Mouse (Mus musculus): Measurements from ENCODE around the gene Dynll1.
"Not testable (repeated sequence)": the region's sequence is repeated elsewhere in the genome, so short reads cannot be mapped to it uniquely, and the experiment has no call there.

Gene Dynll1

DNA sequence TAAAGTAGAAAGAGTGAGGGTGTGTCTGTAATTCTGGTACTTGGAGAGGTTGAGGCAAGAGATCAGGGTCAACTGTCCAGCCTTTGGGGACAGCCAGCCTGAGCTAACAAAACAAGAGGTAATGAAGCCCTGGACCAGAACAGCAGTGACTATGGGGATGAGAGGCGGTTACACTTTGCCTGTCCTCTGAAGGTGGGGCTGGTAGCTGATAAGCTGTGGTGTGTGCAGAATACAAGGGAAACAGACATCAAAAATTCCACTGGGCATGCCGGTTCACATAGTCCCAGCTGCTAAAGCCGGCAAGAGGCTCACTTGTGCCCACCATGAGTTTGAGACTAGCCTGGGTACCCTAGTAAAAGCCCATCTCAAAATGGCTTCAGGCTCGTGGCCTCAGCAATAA, 11.6 kb upstream of the Dynll1 start:
- DNase-seq: no peak

DNA sequence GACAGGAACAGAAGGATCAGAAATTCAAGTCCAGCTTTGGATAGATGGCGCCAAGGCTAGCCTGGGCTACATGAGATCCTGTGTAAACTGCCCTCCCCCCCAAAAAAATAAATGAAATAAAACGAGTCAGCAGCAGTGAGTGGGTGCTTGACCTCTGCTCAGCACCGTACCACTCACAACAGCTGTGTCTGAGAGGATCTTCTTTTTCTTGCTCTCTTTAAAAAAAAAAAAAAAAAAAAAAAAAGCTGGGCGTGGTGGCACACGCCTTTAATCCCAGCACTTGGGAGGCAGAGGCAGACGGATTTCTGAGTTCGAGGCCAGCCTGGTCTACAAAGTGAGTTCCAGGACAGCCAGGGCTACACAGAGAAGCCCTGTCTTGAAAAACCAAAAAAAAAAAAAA, 1.4 kb upstream of the Dynll1 start:
- DNase-seq: not testable (repeated sequence)

DNA sequence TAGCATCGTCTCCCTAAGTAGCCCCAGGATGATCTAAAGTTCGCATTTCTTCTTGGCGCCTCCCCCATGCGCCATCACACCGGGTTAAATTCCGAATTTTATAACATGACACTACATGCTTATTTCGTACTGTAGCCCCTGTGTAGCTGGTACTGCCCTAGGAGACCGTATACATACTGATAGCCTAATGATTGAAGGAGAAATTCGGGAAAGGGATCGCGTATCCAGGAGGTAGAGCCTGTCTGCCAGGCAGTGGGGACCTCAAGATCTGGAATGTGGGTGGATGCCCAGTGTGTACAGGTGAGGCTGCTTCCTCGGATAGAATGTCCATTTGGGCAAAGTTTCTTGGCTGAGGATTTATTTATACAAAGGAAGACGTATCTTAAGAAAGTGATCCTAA, 816 bp upstream of the Dynll1 start:
- no peak for DNase-seq

DNA sequence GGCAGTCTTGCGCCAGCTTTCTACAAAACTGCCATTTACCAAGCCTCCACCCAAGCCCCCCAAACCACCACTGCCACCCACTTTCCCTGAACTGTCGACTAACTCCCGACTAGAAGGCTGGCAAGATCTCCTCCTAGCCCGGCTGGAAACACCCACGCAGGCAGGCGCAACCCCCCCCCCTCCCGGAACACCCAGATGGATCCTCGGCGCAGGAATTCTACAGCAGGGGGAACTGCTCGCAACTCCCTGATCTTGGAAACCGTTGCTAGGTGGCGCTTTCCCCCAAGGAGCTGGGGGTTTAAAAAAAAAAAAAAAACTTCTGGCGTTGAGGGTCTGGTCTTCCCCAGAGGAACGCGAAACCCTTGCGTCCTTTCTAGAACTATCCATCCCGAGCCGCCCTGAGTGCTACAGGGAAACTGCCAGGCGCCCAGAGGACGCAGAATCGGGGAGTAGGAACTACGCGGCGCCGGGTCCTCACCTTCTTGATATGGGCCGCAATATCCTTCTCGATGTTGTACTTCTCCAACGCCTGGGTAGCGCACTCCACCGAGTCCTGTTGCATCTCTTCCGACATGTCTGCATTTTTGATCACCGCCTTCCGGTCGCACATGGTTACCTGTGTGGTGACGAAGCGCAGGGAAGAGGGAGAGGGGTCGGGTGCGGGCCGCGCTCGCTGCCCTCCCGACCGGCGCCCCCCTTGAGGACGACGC, 609 bp downstream of the Dynll1 start:
- peak; percentile 70 to 77 for DNase-seq

DNA sequence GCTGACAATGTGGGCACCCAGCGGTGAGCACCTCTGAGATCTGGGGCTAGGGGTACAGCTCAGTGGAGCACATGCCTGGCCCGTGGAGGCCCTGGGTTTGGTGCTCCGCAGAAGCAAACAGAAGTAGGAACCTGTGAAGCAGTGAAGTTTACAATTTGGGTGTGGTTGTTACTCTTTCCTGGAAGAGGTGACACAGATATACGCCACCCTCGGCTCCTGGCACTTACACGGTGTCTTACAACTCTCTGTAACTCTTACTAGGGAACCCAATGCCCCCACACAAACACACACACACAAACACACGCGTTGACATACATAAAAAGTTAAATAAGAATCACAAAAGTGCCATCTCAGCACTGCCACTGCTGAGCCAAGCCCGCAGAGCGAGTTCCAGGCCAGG, 4.5 kb downstream of the Dynll1 start:
- DNase-seq: no peak

DNA sequence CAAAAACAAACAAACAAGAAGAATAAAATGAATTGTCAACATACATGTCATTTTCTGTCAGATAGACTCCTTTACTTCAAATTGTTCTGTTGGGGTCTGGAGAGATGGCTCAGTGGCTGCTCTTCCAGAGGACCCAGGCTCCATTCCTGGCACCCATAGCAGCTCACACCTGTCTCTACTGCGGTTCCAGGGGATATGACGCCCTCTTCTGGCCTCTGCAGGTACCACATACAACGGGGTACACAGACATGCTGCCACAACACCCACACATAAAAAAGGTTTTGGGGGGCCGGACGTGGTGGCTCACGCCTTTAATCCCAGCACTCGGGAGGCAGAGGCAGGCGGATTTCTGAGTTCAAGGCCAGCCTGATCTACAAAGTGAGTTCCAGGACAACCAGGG, 6.6 kb downstream of the Dynll1 start:
- DNase-seq: no peak

DNA sequence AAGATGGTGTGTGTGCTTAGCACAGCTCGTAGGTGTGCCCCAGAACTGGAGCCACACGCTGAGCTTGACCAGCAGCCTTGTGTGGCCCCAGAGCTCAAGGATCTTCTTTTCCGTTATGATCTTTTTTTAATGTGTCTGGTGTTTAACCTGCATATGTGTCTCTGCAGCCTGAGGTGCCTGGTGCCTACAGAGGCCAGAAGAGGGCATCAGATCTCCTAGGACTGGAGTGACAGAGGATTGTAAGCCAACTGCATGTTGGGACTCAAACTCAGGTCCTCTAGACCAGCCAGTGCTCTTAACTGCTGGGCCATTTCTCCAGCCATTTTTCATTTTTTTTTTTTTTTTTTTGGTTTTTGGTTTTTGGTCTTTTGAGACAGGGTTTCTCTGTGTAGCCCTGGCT, 16.1 kb downstream of the Dynll1 start:
- DNase-seq: peak in 1 of 2 experiments; percentile 34

DNA sequence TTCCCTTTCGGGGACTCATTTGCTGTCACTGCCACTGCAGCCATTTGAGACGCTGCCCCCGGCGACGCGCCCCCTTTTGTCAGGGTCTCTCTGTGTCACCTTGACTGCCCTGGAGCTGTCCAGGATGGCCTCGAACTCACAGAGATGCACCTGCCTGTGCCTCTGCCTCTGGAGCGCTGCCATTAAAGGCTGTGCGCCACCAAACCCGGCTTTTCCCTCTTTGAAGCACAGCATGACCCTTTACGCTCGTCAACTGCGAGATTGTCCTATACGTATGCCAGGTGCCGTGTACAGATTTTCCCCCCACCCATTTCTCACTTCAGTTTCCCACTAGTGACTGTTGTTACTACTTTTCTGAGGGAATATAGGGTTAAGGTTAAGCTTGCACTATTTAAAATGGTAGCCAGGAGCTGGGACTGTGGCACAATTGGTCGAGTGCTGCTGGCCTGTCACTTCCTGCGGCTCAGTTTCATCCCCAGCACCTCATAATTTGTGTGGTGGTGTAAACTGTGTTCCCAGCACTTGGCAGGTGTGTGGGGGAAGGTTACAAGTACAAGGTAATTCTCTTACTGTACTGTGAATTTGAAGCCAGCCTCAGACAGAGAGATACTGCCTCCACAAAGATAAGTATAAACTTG, 20.6 kb downstream of the Dynll1 start:
- peak in 1 of 2 experiments; percentile 51 for DNase-seq

DNA sequence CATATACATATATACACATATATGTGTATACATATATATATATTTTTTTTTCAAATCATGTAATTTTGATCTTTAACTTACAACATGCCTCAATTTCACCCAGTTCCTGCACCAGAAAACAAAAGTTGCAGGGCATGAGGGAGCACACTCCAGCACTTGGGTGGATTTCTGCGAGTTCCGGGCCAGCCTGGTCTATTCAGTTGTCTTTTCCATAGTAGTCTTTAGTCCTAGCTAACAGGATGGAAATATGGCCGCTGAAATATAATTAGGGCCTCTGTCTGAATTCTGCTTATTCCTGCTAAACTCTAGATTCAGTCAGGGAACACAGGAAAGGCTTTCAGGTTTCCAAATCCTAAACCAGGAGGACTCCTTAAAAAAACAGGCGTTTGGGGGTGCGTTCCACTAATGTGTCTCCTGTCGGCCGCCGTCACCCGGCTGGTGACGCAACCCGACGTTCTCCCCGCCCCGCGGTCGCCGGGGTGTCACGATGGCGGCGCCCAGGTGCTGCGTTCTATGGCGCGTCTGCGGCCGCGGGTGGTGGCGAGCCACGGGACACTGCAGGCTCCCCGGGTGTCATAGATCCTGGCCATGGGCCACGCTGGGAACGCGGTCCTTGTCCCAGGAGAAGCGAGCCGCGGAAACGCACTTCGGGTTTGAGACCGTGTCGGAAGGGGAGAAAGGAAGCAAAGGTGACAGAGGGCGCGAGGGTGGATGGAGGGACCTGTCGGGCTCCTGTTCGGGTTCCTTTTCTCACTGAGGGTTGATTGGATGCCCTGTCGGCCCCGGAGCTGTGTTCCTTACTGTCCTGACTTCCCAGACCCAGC, 21.4 kb downstream of the Dynll1 start, which contains the start of gene Coq5:
Coq5 (plus strand) TSS at position 441 of the 824 bp plus-strand sequence.
- peak; percentile 86 to 94 for DNase-seq

DNA sequence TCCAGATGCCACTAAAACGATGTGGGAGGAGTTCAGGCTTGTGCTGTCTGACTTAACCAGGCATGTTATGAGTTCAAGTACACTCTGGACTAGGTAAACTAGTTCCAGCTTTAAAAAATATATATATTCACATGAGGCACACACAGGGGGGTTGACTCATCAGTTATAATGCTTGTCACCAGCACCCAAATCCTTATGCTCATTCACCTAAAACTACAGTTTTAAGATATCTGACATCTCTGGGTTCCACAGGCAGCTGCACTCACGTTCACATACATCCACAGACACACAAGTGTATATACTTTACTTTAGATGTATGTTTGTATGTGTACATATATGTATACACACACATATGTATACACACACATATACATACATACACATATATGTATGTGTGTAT, 22.0 kb downstream of the Dynll1 start:
- no peak for DNase-seq

DNA sequence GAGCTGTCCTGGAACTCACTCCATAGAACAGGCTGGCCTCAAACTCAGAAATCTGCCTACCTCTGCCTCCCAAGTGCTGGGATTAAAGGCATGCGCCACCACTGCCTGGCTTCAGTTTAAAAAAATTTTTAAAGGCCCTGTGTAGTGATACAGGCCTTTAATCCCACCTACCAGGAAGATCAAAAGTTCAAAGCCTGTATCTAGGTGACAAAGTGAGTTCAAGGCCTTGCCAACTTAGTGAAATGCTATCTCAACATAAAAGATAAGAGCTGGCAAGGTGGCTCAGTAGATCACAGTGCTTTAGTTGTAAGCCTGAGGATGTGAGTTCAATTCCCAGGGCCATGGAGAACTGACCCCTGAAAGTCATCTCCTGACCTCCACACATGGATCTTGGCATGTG, 22.7 kb downstream of the Dynll1 start:
- DNase-seq: no peak

DNA sequence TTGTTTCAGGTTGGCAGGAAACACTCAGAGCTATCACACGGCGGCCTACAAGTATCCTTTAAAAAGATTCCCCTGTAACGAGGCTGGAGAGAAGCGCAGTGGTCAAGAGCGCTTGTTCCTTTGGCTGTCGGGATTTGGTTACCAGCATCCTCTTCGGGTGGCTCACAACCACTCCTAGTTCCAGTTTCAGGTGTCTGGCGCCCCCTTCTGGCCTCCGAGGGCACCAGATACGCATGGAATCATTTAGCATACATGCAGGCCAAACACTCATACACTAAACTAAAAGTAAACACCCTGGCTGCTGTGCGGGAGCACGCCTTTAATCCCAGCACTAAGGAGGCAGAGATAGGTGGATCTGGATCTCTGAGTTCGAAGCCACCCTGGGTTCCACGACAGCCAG, 24.8 kb downstream of the Dynll1 start:
- DNase-seq: peak in 1 of 2 experiments; percentile 67

DNA sequence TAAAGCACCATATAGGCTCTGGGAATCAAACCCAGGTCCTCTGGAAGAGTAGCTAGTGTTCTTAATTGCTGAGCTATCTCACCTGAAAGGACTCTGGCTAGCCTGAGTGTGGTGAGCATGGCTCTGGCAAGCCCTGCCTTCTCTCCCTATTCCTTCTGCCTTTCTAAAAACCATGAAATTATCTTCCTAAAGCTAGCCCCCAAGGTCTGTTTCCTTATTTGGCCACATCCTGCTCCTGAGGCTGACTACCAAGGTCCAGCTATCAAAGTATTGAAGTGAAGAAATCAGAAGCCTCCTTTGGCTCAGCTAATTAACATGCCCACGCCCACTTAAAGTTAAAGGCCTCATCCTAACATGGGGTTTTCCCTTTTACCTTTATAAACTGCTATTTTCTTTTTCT, 26.0 kb downstream of the Dynll1 start:
- no peak for DNase-seq

DNA sequence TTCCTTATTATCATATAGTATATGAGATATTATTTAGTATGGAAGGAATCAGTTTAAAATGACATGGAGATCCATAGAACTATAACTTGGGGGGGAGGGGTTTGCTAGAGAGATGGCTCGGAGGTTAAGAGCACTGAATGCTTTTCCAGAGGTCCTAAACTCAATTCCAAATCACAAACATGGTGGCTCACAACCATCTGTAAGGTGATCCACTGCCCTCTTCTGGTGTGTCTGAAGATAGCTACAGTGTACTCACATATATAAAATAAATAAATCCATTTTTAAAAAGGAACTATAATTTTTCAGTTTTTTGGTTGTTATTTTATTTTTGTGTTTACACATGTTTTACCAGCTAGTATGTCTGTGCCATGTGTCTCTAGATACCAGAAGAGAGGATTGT, 26.4 kb downstream of the Dynll1 start:
- DNase-seq: no peak

DNA sequence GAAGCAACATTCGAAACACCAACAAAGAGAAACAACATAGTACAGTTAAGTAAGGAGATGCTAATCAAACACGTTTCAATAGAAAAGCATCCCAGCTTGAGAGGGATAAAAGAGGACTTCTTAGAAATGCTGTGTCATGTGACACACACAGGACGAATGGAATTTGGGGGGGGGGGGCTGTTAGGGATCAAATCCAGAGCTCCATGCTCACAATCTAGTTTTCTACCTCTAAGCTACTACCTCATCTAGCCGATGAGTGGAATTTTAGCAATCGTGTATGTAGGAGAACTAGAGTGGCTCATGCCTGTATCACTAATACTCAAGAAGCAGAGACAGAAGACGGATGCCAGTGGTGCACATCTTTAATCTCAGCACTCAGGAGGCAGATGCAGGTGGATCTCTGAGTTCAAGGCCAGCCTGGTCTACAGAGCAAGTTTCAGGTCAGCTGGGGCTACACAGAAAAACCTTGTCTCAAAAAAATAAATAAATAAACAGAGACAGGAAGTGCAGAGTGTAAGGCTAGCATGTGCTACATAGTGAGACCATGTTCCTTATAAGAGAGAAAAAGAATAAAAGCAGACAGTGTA, 27.2 kb downstream of the Dynll1 start:
- DNase-seq: no peak

DNA sequence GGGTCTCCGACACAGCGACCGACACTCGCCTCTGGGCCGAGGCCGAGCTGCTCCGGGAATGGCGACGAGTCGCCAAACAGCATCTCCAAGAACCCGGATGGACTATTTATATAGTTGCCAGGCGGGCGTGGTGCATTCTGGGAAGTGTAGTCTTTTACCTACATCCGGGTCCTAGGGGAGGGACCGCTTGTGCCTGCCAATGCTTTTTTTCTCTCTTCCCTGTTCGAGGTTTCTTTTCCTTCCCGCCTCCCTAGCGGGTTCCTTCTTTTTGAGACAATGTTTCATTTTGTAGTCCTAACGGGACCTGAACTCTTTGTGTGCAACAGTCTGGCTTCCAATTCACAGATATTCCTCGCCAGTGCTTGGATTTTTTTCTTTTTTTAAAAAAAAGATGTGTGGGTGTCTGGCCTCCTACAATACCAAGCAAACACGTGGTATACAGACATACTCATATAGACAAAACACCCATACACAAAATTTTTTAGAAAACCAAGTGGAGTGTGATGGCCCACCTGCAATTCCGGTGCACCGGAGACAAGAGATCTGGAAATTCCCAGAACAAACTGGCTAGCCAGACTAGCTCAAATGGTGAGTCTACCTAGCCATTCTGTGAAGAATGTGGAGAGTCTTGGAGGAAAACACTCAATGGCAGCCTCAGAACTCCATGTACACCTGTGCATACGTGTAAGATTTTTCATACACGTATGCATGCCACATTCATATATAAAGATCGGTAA, 27.8 kb downstream of the Dynll1 start, which contains the start of gene Rnf10:
Rnf10 (minus strand) TSS at position 87 of the 737 bp plus-strand sequence.
- peak; percentile 96 to 98 for DNase-seq

DNA sequence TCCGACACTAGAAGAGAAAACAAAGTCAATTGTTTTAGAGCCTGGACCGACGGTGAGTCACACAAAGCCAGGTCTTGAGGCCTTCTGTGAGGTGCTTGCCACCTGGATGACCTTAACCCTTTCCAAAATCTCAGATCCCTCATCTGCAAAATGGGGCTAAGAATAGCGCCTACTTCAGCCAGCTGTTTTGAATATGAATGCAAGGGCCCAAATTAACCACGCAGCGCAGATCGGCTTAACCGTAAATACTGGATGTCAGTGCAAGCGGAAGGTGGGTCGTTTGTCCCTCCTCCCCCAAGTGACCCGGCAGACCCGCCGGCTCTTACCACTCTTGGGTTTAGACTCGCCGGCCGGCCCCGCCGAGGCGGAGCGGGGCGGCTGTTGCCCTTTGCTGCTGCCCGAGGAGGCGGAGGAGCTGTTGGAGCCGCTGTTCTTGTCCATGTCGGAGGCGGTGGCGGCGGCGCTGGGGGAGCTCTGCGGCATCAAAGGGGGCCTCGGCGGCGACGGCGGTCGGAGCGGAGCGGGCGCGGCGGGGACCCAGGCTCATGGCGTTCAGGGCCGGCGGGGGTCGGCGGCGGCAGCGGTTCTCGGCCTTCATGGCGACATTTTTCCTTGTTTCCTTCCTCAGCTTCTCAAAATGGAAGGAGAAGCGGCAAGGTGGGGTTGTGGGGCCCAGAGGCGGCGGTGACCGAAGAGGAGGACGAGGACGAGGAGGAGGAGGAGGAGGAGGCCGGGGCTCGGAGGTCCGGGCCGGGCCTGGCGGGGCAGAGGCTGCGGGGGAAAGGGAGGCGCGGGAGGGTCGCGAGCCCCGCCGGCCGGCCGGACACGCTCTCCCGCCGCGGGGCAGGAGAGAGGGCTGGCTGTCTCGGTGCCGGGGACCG, 28.6 kb downstream of the Dynll1 start:
- peak in 1 of 2 experiments; percentile 64 for DNase-seq

DNA sequence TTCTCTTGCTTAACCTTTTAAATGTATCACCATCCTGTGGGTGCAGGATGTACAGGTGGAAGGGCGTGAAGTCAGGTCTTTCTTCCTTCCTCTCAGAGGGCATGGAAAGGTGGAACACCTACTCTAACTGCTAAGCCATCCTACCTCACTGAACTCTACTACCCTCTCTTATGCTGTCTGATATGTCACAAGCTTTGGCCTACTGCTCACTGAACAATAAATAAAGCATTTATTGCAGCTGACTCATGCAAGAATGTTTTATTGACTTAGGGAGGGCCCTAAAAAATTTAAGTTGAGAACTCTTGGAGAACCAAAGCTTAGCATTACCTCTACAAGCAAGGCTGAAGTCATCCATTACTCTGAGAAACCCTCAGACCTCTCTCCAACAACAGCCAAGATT, 30.8 kb downstream of the Dynll1 start:
- DNase-seq: no peak

DNA sequence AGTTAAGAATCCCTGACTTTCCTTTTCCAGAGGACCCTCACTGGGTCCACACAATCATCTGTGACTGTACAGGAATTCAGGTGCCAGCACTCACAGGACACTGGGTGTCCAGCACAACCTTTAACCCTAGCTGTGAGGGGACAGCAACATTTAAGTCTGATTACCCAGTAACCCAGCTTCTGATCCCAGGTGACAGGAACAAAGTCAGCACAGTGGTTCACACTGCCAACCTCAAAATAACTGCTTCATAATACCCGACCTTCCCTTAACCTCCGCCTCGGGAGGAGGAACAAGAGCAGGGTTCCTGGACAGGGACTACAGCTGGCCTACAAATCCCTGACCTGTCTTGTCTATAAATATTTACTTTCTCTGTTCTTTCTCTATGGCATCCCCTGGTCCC, 32.5 kb downstream of the Dynll1 start:
- peak in 1 of 2 experiments; percentile 49 for DNase-seq

DNA sequence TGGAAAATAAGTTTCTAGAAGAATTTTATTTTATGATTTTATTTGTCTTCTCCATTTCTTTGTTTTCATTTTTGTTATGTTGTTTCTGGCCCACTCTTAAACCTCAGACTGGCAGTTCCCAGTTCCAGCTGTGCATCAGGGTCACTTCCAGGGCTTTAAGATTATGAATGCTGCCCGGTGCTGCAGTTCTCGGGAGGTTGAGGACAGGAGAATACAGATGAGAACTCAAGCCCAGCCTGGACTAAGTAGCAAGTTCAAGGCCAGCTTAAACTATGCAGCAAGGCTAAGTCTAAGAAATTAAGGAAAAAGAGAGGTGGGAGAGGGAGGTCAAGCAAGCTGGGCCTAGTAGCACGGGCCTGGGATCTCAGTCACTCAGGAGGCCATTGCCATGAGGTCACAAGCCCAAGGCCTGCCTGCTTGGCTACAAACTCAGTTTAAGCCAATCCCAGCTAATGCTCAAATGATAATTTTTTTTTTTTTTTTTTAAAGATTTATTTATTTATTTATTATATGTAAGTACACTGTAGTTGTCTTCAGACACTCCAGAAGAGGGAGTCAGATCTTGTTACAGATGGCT, 33.2 kb downstream of the Dynll1 start:
- DNase-seq: no peak

Data from kidney, postnatal 36 days (tissue).